Mouse (Mus musculus): ENCODE measurements at regions not wholly inside any gene's neighbourhood (a gene's known extent, or its start where the extent isn't known, plus 50 kb on each side); places are given as distances from the start of the nearest gene placed in this dataset.

GRCm38 (mm10) chr13:15935689-15936088 is 76.0 kb upstream of the Inhba start:
- no peak for TF ChIP-seq CTCF (IDR thresholded peaks at IDR 0.05; ENCODE audit: borderline replicate concordance, insufficient read depth, low read length)
- TF ChIP-seq POLR2A (IDR thresholded peaks at IDR 0.05; ENCODE audit: low read depth, low read length): no peak

Data from embryonic fibroblast, embryonic 13.5 days (primary cell).